Mouse (Mus musculus) kidney, adult 18-20 months (tissue): ENCODE results near the gene BC052040.

Experiments used
- DNase-seq: peaks from one replicate; pipeline ENCODE4 v3.0.0; 2021

The BC052040 gene

DNA sequence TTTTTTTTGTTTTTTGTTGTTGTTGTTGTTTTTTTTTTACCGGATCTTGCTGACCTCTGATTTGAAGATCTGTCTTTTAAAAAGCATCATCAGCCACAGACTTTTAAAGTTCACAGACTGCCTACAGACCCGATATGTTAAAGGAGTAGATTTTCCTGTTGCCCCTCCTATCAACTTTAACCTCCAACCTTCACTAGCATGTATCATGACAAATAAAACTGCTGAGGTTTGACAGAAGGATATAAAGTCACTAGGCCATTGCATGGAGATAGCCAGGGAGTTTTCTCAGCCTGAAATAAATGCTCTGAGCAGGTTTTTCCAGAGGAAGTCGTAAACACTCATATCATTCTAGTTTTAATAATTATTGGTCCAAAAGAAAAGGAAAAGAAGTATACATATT is 136.5 kb downstream of the BC052040 start:
- no peak for DNase-seq

GRCm38 (mm10) chr2:115723452-115723851 is 141.9 kb downstream of the BC052040 start:
- DNase-seq: peak; percentile 41

- DNase-seq: peak; percentile 53
Measured at GRCm38 (mm10) chr2:115724216-115724615, 142.7 kb downstream of the BC052040 start.

- DNase-seq: no peak
Measured at GRCm38 (mm10) chr2:115724726-115725125, 143.2 kb downstream of the BC052040 start.

DNA sequence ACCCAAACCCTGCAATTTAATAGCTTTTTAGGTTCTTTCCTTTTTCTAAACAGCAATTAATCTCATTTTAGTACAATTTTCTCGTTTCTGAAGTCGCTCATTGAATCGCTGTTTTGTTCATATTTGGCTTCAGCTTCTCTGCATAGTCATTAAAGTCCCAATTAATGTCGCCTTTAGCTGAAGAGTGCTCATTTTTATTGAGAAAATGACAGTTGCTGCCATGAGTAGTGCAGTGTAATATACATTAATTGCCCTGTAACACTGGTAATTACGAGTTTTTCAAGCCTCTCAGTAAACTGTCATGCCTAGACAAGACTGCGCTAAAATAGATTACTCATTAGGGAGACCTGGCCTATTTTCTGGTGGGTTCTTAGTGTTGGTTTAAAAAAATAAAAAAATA is 144.0 kb downstream of the BC052040 start:
- no peak for DNase-seq

GRCm38 (mm10) chr2:115725926-115726325 is 144.4 kb downstream of the BC052040 start:
- DNase-seq: no peak

DNA sequence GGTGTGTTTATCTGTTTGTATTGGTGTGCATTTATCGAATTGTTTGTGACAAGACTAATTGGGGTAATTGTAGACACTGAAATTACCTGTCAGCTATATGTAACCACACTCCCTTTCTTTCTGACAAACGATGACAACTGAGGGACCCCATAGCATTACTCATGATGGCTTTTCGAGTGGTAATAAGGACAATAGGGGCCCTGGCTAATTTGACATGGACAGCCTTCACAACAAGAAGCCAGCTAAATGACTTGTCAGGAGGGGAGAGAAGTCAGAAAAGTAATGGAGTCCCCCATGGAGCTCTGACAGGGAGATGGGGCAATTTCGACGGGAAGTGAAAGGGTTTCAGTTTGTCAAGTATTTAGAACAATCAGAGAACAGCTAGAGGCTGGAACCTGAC is 145.3 kb downstream of the BC052040 start:
- DNase-seq: no peak

DNA sequence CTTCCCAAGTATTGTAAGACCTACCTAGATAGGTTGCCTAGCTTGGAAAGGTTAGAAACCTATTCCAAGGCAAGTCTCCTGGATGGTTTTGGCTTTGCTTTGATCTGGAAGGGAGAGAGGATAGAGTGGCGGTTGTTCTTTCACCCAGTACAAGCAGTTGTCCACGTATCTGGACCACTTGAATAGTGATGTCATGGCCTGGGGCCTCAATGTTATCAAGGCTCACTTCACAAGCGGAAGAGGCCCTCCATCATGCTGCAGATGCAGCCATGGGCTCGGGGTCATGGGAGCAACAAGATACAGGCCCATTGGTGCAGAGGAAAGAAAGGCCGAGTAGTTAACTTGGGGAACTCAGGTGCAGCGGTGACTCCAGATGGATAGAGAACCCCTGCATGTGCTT is 147.1 kb downstream of the BC052040 start:
- DNase-seq: no peak

- DNase-seq: no peak
Measured at GRCm38 (mm10) chr2:115730502-115730901, 149.0 kb downstream of the BC052040 start.

GRCm38 (mm10) chr2:115731171-115731570 is 149.7 kb downstream of the BC052040 start:
- no peak for DNase-seq

DNA sequence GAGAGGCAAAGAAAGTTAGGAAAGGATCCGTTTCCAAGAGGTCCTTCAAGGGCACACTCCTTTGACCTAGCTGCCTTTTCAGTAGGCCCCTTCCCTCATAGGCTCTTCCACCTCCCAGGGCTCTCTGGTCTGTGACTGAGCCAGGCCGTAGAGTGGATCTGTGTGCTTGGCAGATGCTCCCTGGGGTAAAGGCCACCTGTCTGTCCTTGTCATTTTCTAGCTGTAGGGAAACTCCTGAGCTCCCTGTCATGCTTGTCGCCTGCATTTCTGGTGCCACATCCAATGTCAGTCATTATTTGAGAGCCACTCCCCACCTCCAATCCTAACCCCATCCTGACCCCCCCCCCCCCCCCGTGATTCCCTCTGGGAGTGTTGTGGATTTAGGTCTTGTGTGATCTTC is 151.1 kb downstream of the BC052040 start:
- DNase-seq: no peak

- peak; percentile 23 for DNase-seq
Measured at GRCm38 (mm10) chr2:115733017-115733692, 151.6 kb downstream of the BC052040 start.

- DNase-seq: peak; percentile 35
Measured at GRCm38 (mm10) chr2:115734850-115735249, 153.3 kb downstream of the BC052040 start.

GRCm38 (mm10) chr2:115736416-115736815 is 154.9 kb downstream of the BC052040 start:
- peak; percentile 46 for DNase-seq

GRCm38 (mm10) chr2:115737966-115738365 is 156.4 kb downstream of the BC052040 start:
- DNase-seq: no peak

DNA sequence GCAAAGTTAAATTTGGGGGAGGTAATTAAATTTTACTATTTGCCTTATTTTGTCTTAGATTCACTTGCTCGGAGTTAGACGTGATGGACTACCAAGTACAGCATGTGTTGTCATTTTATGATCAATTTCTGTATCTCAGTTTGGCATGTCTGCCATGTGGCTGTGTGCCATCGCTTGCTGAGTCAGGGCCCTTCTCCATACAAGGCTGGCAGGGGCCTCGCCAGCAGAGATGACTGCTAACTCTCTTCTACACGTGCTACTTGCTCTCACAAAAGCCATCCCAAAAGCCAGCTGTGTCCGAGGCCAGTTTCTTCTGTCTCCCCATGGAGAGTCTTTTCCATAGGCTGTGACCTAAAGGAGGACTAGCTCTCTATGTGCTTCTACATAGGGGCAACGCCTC is 160.5 kb downstream of the BC052040 start:
- DNase-seq: no peak

DNA sequence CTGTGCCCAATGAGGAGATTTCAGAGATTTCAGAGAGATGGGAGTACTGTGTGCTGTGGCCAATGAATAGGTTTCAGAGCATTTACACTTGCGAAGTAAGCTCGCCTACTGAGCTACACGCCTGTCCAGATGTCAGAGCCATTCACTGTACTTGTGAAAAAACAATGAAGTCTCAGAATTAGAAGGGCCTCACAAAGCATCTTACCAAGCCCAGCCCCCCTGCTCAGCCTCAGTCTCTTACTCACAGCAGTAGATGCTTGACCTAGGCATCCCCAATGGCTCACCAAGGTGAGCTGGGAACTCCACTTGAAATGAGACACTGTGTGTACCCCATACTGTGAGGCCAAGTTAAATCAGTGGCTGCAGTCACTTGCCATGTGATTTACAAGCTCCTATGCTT is 166.1 kb downstream of the BC052040 start:
- DNase-seq: no peak

DNA sequence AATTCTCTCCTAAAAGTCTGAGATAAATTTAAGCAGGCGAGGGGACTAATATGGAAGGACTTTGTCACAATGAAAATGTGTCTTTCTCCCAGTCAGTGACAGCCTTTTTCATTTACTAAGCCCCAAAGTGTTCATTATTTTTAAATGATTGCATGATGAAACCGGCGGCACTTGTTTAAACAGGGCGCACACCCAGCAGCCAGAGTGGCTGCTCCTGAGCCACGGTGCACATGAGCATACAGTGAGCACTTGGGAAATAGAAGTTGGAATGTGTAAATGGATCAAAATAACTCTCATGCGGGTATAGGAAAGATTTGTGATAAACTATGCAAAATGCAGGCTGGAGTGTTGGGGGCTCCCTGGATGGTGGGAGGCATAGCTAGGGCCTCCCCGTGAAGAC is 169.7 kb downstream of the BC052040 start:
- DNase-seq: no peak

GRCm38 (mm10) chr2:115757685-115758084 is 176.2 kb downstream of the BC052040 start:
- peak; percentile 27 for DNase-seq

DNA sequence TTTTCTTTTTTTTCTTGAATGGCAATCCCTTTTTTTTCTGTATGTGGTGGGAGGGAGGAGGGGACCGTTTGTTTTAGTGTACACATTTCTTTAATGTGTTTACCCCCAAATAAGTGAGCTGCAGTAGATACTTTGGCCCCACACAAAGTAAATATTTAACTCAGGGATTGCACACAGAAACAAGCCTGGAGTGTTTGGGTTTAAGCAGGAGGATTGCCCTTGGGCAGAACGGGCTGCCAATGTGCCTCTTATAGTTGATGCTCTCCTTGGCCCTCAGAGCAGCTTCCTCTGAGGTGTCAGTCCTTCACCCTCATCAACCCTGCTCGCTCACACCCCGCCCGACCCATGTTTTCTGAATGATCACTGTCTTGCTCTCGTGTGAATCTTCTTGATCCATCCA is 177.0 kb downstream of the BC052040 start:
- no peak for DNase-seq

GRCm38 (mm10) chr2:115764595-115765305 is 183.2 kb downstream of the BC052040 start:
- no peak for DNase-seq

DNA sequence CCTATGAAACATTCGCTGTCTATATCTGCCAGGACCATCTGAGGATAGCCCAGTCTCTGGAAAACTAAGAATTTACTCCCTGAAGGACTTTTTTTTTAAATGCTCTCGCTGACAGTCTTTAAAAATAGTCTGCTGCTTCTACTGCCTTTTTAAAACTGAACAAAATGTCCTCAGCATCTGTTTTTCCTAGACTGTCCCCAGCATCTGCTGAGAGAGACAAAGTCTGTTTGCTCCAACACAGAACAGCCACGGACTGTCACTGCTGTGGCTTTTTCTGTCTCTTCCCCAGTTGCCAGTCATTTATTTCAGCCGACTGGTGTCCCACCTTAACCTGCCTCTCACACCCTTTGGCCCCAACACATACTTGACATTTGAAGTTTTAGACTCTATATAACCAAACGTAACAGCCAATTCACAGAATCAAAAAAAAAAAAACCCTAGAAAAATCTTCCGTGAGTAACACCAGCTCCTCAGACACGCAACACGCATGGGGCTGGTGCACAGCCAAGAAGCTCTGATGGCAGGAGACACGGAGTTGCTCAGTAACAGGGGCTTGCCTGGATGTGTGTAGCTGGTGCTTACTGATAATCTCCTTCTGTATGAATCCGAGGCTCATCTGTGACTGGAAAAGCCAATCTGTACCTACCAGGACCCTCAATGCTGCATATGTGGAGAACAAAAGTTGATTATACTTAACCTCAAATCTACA is 188.2 kb downstream of the BC052040 start:
- no peak for DNase-seq

DNA sequence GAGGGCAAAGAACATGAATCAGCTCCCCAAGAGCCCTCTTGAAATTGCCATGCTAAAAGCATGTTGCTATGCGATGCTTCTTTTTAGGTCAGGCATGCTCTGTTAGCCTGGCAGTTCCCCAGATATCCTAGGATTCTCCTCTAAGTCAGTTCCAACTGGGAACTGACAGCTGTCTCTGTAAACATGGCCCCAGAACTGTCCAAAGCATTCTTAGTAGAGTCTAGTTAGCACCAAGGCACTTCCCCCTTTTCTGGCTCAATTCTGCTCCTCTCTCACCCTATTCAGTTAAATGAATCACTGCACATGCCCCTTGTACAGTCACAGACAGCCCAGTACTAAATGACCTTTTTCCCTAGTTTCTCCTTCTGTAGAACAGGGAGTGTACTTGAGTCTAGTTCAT is 191.2 kb downstream of the BC052040 start:
- DNase-seq: no peak
